Mouse (Mus musculus): Measurements from ENCODE around the gene Prr5. TPM values are rescaled to one million over a fixed set of nuclear protein-coding genes. Genes with fewer than 3 reads are reported as not detected.

Gene Prr5
- total RNA-seq (2023) = 1.3 and 2.5 TPM in 2 replicates

GRCm38 (mm10) chr15:84668938-84669747 is at the start of gene Prr5:
Gene Prr5, plus strand, starts transcription at chr15:84669620.

GRCm38 (mm10) chr15:84719791-84720190 is 50.4 kb downstream of the Prr5 start, which contains the start of gene Arhgap8:
Gene Arhgap8, plus strand, starts transcription at chr15:84720052.

Other genes with a start within 250 kb of the Prr5 start
- not detected in 2 replicates for gene Shisal1, start 222.5 kb upstream of the Prr5 start, total RNA-seq (2023)
- 0.79 and 1.5 TPM in 2 replicates for gene Rtl6, start 111.8 kb upstream of the Prr5 start, total RNA-seq (2023)
- not detected in 2 replicates for gene Arhgap8, start 50.4 kb downstream of the Prr5 start, total RNA-seq (2023)
- 0.82 and 3.6 TPM in 2 replicates for gene Phf21b, start 186.4 kb downstream of the Prr5 start, total RNA-seq (2023)

Data from neutrophil, adult 65 days (primary cell).